Mouse (Mus musculus) urinary bladder, postnatal 0 days (tissue): Measurements from ENCODE around the gene Ugt3a1. TPM values are rescaled to one million over a fixed set of nuclear protein-coding genes. Genes with fewer than 3 reads are reported as not detected.

Experiments
- polyA plus RNA-seq: library from polyadenylated mRNA; unstranded; fragments of >200 nt; fragmentation: Nextera tagmentation; extraction: Ambion mirVana; gene quantifications from 2 replicates; pipeline ENCODE4 v1.2.1, GENCODE M21; 2015

The Ugt3a1 gene
- polyA plus RNA-seq: not detected in 2 replicates

GRCm38 (mm10) chr15:9276838-9277295 is at the start of gene Ugt3a1:
Gene Ugt3a1, plus strand, starts transcription at chr15:9276888.

GRCm38 (mm10) chr15:9335341-9335740 is 58.7 kb downstream of the Ugt3a1 start, which contains the start of gene Ugt3a2:
Gene Ugt3a2, plus strand, starts transcription at chr15:9335550.

Other genes with a start within 250 kb of the Ugt3a1 start
- 11.5 and 13.2 TPM in 2 replicates for gene Nadk2, start 205.6 kb upstream of the Ugt3a1 start, polyA plus RNA-seq
- gene Lmbrd2, start 136.3 kb upstream of the Ugt3a1 start, polyA plus RNA-seq: 2.1 and 2.4 TPM in 2 replicates
- 6.9 and 9.2 TPM in 2 replicates for gene Skp2, start 121.5 kb upstream of the Ugt3a1 start, polyA plus RNA-seq
- not detected in 2 replicates for gene Ugt3a2, start 58.7 kb downstream of the Ugt3a1 start, polyA plus RNA-seq
- gene Capsl, start 159.1 kb downstream of the Ugt3a1 start, polyA plus RNA-seq: 7.8 and 8.7 TPM in 2 replicates